Mouse (Mus musculus) forebrain, embryonic 16.5 days (tissue): ENCODE results near the gene Catsperg2. TPM values are rescaled to one million over a fixed set of nuclear protein-coding genes. Genes with fewer than 3 reads are reported as not detected.
"Not testable (repeated sequence)": the region's sequence is repeated elsewhere in the genome, so short reads cannot be mapped to it uniquely, and the experiment has no call there.

Experiments
- ATAC-seq: fragments of 200-750 bp; cut with Nextera tagmentation; 2 replicates; pipeline ENCODE4 v1.8.0; 2017; ENCODE audit warnings: mild to moderate bottlenecking, moderate library complexity
- H3K27ac ChIP-seq: fragments of 300-500 bp; sonication (generic); 2 replicates; pipeline ENCODE4 v1.5.1; 2014; ENCODE audit warnings: low read length, control low read depth
- H3K27me3 ChIP-seq: fragments of 300-500 bp; sonication (generic); replicated peaks from 2 replicates; pipeline ENCODE4 v1.6.1; 2014; ENCODE audit warnings: low read length; ENCODE audit not compliant: control insufficient read depth, insufficient read depth
- H3K36me3 ChIP-seq: fragments of 300-500 bp; sonication (generic); 2 replicates; pipeline ENCODE4 v1.6.1; 2014; ENCODE audit not compliant: control insufficient read depth, insufficient read depth
- H3K4me1 ChIP-seq: fragments of 300-500 bp; sonication (generic); replicated peaks from 2 replicates; pipeline ENCODE4 v1.6.1; 2014; ENCODE audit warnings: low read length; ENCODE audit not compliant: control insufficient read depth, insufficient read depth
- H3K4me2 ChIP-seq: fragments of 300-500 bp; sonication (generic); 2 replicates; pipeline ENCODE4 v1.6.1; 2014; ENCODE audit warnings: mild to moderate bottlenecking, low read length, control low read depth
- H3K4me3 ChIP-seq: fragments of 300-500 bp; sonication (generic); replicated peaks from 2 replicates; pipeline ENCODE4 v1.5.1; 2014; ENCODE audit warnings: mild to moderate bottlenecking, low read length, control low read depth
- H3K9ac ChIP-seq: fragments of 300-500 bp; sonication (generic); replicated peaks from 2 replicates; pipeline ENCODE4 v1.6.1; 2014; ENCODE audit warnings: low read depth, low read length, control low read depth
- H3K9me3 ChIP-seq: fragments of 300-500 bp; sonication (generic); 2 replicates; pipeline ENCODE4 v1.6.1; 2016; ENCODE audit warnings: low read length; ENCODE audit not compliant: control insufficient read depth
- WGBS: fragments of 180-500 bp; shearing (Covaris S2); extraction: QIAGEN DNeasy Blood & Tissue Kit; methylation state at CpG from one replicate; pipeline ENCODE4 v1.1.7; 2014; 5-methylcytosine and 5-hydroxymethylcytosine counted together
- microRNA counts: library from miRNA; unstranded; fragments of <30 nt; microRNA quantifications from one replicate; lab custom pipeline; 2016
- microRNA-seq: library from miRNA; unstranded; fragments of <30 nt; microRNA quantifications from one replicate; pipeline ENCODE4, GENCODE M21; 2017
- polyA plus RNA-seq: library from polyadenylated mRNA; unstranded; fragments of >200 nt; fragmentation: Nextera tagmentation; extraction: Ambion mirVana; gene quantifications from 2 replicates; pipeline ENCODE4 v1.2.1, GENCODE M21; 2015

Gene Catsperg2
- polyA plus RNA-seq, 1 experiment from 2014 or later = 0.35 TPM

GRCm38 (mm10) chr7:29742258-29742657 is 15.4 kb upstream of the Catsperg2 start:
- no peaks in the 10 kb centered on the region for H3K36me3 ChIP-seq
- H3K4me1 ChIP-seq = no peaks in the 10 kb centered on the region
- no peak overlapping the region for H3K9ac ChIP-seq
- no peak for ATAC-seq
- no peaks in the 10 kb centered on the region for H3K9me3 ChIP-seq
- H3K4me3 ChIP-seq = no peak overlapping the region
- no peak overlapping the region for H3K4me2 ChIP-seq
- 77% methylated on average over 3 of the region's 3 CpGs for WGBS
- H3K27me3 ChIP-seq = no peaks in the 10 kb centered on the region
- no peak overlapping the region for H3K27ac ChIP-seq

GRCm38 (mm10) chr7:29728055-29728454 is 1.2 kb upstream of the Catsperg2 start:
- 94% methylated on average over 2 of the region's 2 CpGs for WGBS
- H3K4me2 ChIP-seq = no peak overlapping the region
- H3K27ac ChIP-seq = no peak overlapping the region
- H3K4me1 ChIP-seq = no peaks in the 10 kb centered on the region
- no peak overlapping the region for H3K4me3 ChIP-seq
- no peak for ATAC-seq
- no peak overlapping the region for H3K9ac ChIP-seq
- no peaks in the 10 kb centered on the region for H3K36me3 ChIP-seq
- H3K27me3 ChIP-seq = no peaks in the 10 kb centered on the region
- H3K9me3 ChIP-seq = peaks cover 6% of the 10 kb centered on the region; the same call in 1 of the 2 replicates

GRCm38 (mm10) chr7:29725461-29726142 is 1.2 kb downstream of the Catsperg2 start:
- WGBS = 43% methylated on average over 16 of the region's 17 CpGs
- ATAC-seq, H3K27ac ChIP-seq, H3K27me3 ChIP-seq, H3K4me2 ChIP-seq, H3K4me3 ChIP-seq, H3K9me3 ChIP-seq, H3K4me1 ChIP-seq, H3K36me3 ChIP-seq, H3K9ac ChIP-seq: not testable (repeated sequence)

GRCm38 (mm10) chr7:29708891-29709290 is 17.9 kb downstream of the Catsperg2 start:
- ATAC-seq, H3K4me2 ChIP-seq, H3K9me3 ChIP-seq, H3K9ac ChIP-seq, H3K4me3 ChIP-seq, H3K27ac ChIP-seq, H3K36me3 ChIP-seq, H3K27me3 ChIP-seq, H3K4me1 ChIP-seq: not testable (repeated sequence)
- 90% methylated on average over 2 of the region's 2 CpGs for WGBS

- ATAC-seq, H3K4me3 ChIP-seq, H3K27ac ChIP-seq, H3K9me3 ChIP-seq, H3K9ac ChIP-seq, H3K4me1 ChIP-seq, H3K36me3 ChIP-seq, H3K27me3 ChIP-seq, H3K4me2 ChIP-seq: not testable (repeated sequence)
- 89% methylated on average over 3 of the region's 3 CpGs for WGBS
Measured at GRCm38 (mm10) chr7:29695231-29695630, 31.6 kb downstream of the Catsperg2 start.

GRCm38 (mm10) chr7:29681868-29682267 is 45.0 kb downstream of the Catsperg2 start:
- H3K9ac ChIP-seq = no peak overlapping the region
- H3K9me3 ChIP-seq = peaks cover 3% of the 10 kb centered on the region; the same call in 1 of the 2 replicates
- no peak overlapping the region for H3K27ac ChIP-seq
- no peak overlapping the region for H3K4me2 ChIP-seq
- no peaks in the 10 kb centered on the region for H3K27me3 ChIP-seq
- ATAC-seq = no peak
- no peaks in the 10 kb centered on the region for H3K4me1 ChIP-seq
- no peaks in the 10 kb centered on the region for H3K36me3 ChIP-seq
- no peak overlapping the region for H3K4me3 ChIP-seq
- WGBS = 66% methylated on average over 3 of the region's 3 CpGs

MicroRNAs encoded within 50 kb of the gene (microRNA counts, 519-probe panel; counts per million panel counts)
- 2,341 counts per million, percentile 54 among the panel's probes with 10 or more counts for microRNA mmu-miR-1964 (lab: Ali Mortazavi, UCI)

Small RNA genes lying within 50 kb of the gene (microRNA-seq; reads per million reads assigned to microRNA genes)
- 1.9 reads per million for gene Mir1964

Other genes with a start within 250 kb of the Catsperg2 start
- 13.9 and 16.1 TPM in 2 replicates for gene Sipa1l3, start 208.4 kb downstream of the Catsperg2 start, polyA plus RNA-seq
- 22.6 and 24.6 TPM in 2 replicates for gene Zfp84, start 41.5 kb upstream of the Catsperg2 start, polyA plus RNA-seq
- 17.0 and 17.9 TPM in 2 replicates for gene Zfp30, start 57.0 kb upstream of the Catsperg2 start, polyA plus RNA-seq
- gene Zfp790, start 89.1 kb upstream of the Catsperg2 start, polyA plus RNA-seq = 33.8 and 37.1 TPM in 2 replicates
- gene Zfp940, start 126.6 kb upstream of the Catsperg2 start, polyA plus RNA-seq = 15.7 and 18.2 TPM in 2 replicates
- 23.4 and 23.7 TPM in 2 replicates for gene Zfp420, start 132.9 kb upstream of the Catsperg2 start, polyA plus RNA-seq
- gene Zfp27, start 179.5 kb upstream of the Catsperg2 start, polyA plus RNA-seq = 18.0 and 20.5 TPM in 2 replicates
- 7.5 and 7.8 TPM in 2 replicates for gene Zfp383, start 181.2 kb upstream of the Catsperg2 start, polyA plus RNA-seq
- gene Zfp74, start 227.1 kb upstream of the Catsperg2 start, polyA plus RNA-seq = 22.3 and 24.3 TPM in 2 replicates